Mouse (Mus musculus): ENCODE results near the gene Alpk1. TPM values are rescaled to one million over a fixed set of nuclear protein-coding genes. Genes with fewer than 3 reads are reported as not detected.

Alpk1 gene
- polyA plus RNA-seq, 1 experiment from 2014 or later = 0.85 TPM

DNA sequence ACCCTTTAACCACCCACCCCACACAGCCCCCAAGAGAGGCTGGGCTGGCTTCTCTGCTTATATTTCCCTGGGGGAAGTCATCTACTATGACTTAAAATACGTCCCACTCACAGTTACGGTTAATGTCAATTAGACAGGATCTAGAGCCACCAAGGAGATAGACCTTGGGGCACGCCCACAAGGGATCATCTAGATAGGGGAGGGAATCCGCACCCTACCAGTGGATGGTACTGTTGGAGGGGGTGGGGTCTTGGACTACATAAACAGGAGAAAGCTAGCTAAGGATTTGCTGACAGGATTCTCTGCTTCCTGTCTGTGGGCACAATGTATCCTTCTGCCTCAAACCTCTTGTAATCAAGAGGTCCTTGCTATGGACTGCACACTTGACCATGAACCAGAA is 24.1 kb upstream of the Alpk1 start:
- no peak for ATAC-seq
- no peak for TF ChIP-seq CTCF (IDR thresholded peaks at IDR 0.05; ENCODE audit: low read depth)
- H3K9ac ChIP-seq (ENCODE audit: low read depth, low read length) = no peak overlapping the region
- H3K27me3 ChIP-seq (replicated peaks; ENCODE audit: control insufficient read depth, insufficient read depth, low read length) = no peaks in the 10 kb centered on the region
- 89% methylated on average over 4 of the region's 4 CpGs for WGBS
- H3K36me3 ChIP-seq (ENCODE audit: control insufficient read depth, insufficient read depth) = peaks cover 30% of the 10 kb centered on the region
- no peak overlapping the region for H3K27ac ChIP-seq (ENCODE audit: low read depth, low read length)
- no peak overlapping the region for H3K4me3 ChIP-seq (ENCODE audit: low read depth, low read length)
- no peaks in the 10 kb centered on the region for H3K4me1 ChIP-seq (replicated peaks; ENCODE audit: control insufficient read depth, insufficient read depth, low read length)
- no peaks in the 10 kb centered on the region for H3K9me3 ChIP-seq (ENCODE audit: control insufficient read depth)
- no peak overlapping the region for H3K4me2 ChIP-seq (replicated peaks; ENCODE audit: low read depth)

DNA sequence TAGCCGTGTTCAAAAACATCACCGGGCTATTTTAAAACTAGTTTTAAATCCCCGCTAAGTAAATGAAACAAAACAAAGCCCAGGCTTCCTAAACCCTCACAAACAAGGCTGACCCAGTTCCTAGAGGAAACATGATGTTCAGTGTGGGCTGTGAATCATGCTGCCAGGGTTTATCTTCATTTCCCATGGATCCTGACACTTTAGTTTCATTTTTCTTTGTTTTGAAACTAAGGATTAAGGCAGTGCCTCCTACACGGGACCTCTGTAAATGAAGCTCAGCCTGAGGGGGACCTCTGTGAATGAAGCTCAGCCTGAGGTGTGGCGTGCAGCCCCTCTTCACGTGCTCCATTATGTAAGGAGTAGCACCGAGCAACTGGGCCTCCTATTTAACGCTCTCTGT is 22.5 kb upstream of the Alpk1 start:
- H3K9ac ChIP-seq (ENCODE audit: low read depth, low read length) = no peak overlapping the region
- no peak for TF ChIP-seq CTCF (IDR thresholded peaks at IDR 0.05; ENCODE audit: low read depth)
- H3K9me3 ChIP-seq (ENCODE audit: control insufficient read depth) = no peaks in the 10 kb centered on the region
- peak overlapping the region; percentile 27; the same call in 1 of the 2 replicates for H3K4me2 ChIP-seq (replicated peaks; ENCODE audit: low read depth)
- H3K4me3 ChIP-seq (ENCODE audit: low read depth, low read length) = no peak overlapping the region
- WGBS = 52% methylated on average over 8 of the region's 8 CpGs
- no peaks in the 10 kb centered on the region for H3K27me3 ChIP-seq (replicated peaks; ENCODE audit: control insufficient read depth, insufficient read depth, low read length)
- H3K4me1 ChIP-seq (replicated peaks; ENCODE audit: control insufficient read depth, insufficient read depth, low read length) = no peaks in the 10 kb centered on the region
- H3K27ac ChIP-seq (ENCODE audit: low read depth, low read length) = no peak overlapping the region
- peaks cover 14% of the 10 kb centered on the region for H3K36me3 ChIP-seq (ENCODE audit: control insufficient read depth, insufficient read depth)
- ATAC-seq = no peak

DNA sequence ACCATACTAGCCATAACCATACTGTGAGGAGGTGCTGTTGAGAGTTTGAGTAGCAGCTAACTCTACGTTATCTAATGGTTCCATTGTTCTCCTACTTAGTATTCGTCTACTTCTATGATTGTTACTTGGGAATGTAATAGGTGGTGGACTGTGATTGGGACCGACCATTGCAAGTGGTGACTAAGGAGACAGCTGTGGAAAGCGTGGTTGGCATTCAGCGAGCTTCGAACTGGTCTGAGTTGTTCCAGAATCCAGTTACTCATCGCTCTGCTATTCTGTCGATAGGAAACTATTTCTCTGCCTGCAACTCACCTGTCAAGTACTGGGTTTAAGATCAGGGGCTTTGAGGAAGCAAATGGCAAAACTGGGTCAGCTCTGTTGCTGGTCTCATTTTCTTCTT is 20.8 kb upstream of the Alpk1 start:
- no peak for ATAC-seq
- 90% methylated on average over 8 of the region's 8 CpGs for WGBS
- no peaks in the 10 kb centered on the region for H3K4me1 ChIP-seq (replicated peaks; ENCODE audit: control insufficient read depth, insufficient read depth, low read length)
- TF ChIP-seq CTCF (IDR thresholded peaks at IDR 0.05; ENCODE audit: low read depth) = no peak
- H3K27ac ChIP-seq (ENCODE audit: low read depth, low read length) = no peak overlapping the region
- no peaks in the 10 kb centered on the region for H3K27me3 ChIP-seq (replicated peaks; ENCODE audit: control insufficient read depth, insufficient read depth, low read length)
- no peak overlapping the region for H3K4me2 ChIP-seq (replicated peaks; ENCODE audit: low read depth)
- H3K9me3 ChIP-seq (ENCODE audit: control insufficient read depth) = no peaks in the 10 kb centered on the region
- H3K36me3 ChIP-seq (ENCODE audit: control insufficient read depth, insufficient read depth) = peaks cover 16% of the 10 kb centered on the region; the same call in 1 of the 2 replicates
- no peak overlapping the region for H3K4me3 ChIP-seq (ENCODE audit: low read depth, low read length)
- H3K9ac ChIP-seq (ENCODE audit: low read depth, low read length) = no peak overlapping the region

DNA sequence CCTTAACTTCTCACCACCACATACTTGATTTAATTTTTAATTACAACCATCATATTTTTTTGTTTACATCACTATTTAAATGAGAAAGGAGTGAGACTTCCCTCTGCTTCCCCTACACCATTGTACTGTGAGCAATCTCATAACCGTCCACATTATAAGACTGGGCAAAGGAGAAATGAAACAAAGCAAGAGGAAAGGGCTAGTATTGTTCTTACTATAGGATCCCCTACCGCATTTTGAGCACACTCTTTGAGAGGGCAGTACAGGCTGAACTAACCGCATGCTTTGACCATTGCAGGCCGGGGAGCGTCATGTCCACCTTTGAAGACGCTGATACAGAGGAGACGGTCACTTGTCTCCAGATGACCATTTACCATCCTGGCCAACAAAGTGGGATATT is 15.9 kb upstream of the Alpk1 start:
- TF ChIP-seq CTCF (IDR thresholded peaks at IDR 0.05; ENCODE audit: low read depth) = no peak
- peaks cover 18% of the 10 kb centered on the region; the same call in 1 of the 2 replicates for H3K36me3 ChIP-seq (ENCODE audit: control insufficient read depth, insufficient read depth)
- ATAC-seq = no peak
- WGBS = 88% methylated on average over 7 of the region's 7 CpGs
- no peaks in the 10 kb centered on the region for H3K9me3 ChIP-seq (ENCODE audit: control insufficient read depth)
- H3K4me2 ChIP-seq (replicated peaks; ENCODE audit: low read depth) = no peak overlapping the region
- 0 out of 2 replicates have a peak, but pooled peaks cover 2% of the 10 kb centered on the region for H3K4me1 ChIP-seq (replicated peaks; ENCODE audit: control insufficient read depth, insufficient read depth, low read length)
- no peak overlapping the region for H3K27ac ChIP-seq (ENCODE audit: low read depth, low read length)
- no peaks in the 10 kb centered on the region for H3K27me3 ChIP-seq (replicated peaks; ENCODE audit: control insufficient read depth, insufficient read depth, low read length)
- no peak overlapping the region for H3K4me3 ChIP-seq (ENCODE audit: low read depth, low read length)
- no peak overlapping the region for H3K9ac ChIP-seq (ENCODE audit: low read depth, low read length)

DNA sequence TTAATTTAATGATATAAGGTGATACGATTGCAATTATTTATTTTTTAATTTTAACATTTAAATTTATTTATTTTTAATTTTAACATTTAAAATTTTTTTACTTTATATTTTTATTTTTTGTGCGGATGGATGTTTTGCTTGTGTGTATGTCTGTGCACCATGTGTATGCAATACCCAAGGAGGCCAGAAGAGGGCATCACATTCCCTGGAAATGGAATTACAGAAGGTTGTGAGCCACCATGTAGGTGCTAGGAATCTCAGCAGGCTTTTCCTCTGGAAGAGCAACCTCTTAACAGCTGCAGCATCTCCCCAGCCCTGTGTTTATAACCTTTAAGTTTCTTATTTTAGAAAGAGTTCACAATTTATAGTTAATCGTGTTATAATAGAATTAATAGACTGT is 15.4 kb upstream of the Alpk1 start:
- WGBS = 95% methylated on average over 3 of the region's 3 CpGs
- TF ChIP-seq CTCF (IDR thresholded peaks at IDR 0.05; ENCODE audit: low read depth) = peak; percentile 53
- Histone ChIP-seq H3K27ac (ENCODE audit: low read depth, low read length) (no peak overlapping the region), H3K27me3 (replicated peaks; ENCODE audit: control insufficient read depth, insufficient read depth, low read length) (no peaks in the 10 kb centered on the region), H3K36me3 (ENCODE audit: control insufficient read depth, insufficient read depth) (peaks cover 18% of the 10 kb centered on the region; the same call in 1 of the 2 replicates), H3K4me2 (replicated peaks; ENCODE audit: low read depth) (no peak overlapping the region), H3K9ac (ENCODE audit: low read depth, low read length) (no peak overlapping the region), H3K4me1 (replicated peaks; ENCODE audit: control insufficient read depth, insufficient read depth, low read length) (0 out of 2 replicates have a peak, but pooled peaks cover 2% of the 10 kb centered on the region), H3K4me3 (ENCODE audit: low read depth, low read length) (no peak overlapping the region), H3K9me3 (ENCODE audit: control insufficient read depth) (no peaks in the 10 kb centered on the region)
- no peak for ATAC-seq

DNA sequence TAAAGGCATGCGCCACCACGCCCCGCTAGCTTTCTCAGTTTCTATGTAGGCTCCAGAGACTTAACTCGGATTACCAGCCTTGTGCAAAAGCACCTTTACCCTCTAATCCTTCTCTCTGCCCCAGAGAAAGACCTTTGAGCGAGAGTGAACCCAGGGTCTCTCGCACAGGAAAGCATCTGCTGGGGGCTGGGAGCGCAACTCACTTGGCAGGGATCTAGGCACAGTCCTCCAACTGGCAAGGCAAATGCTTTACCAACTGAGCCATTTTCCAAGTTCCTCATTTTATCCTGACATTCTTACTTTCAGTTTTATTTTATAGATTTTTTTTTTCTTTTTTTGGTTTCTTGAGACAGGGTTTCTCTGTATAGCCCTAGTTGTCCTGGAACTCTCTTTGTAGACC is 12.7 kb upstream of the Alpk1 start:
- ATAC-seq = no peak
- Histone ChIP-seq H3K27me3 (replicated peaks; ENCODE audit: control insufficient read depth, insufficient read depth, low read length) (no peaks in the 10 kb centered on the region), H3K9me3 (ENCODE audit: control insufficient read depth) (no peaks in the 10 kb centered on the region), H3K4me3 (ENCODE audit: low read depth, low read length) (no peak overlapping the region), H3K27ac (ENCODE audit: low read depth, low read length) (no peak overlapping the region), H3K4me1 (replicated peaks; ENCODE audit: control insufficient read depth, insufficient read depth, low read length) (0 out of 2 replicates have a peak, but pooled peaks cover 2% of the 10 kb centered on the region), H3K4me2 (replicated peaks; ENCODE audit: low read depth) (peak overlapping the region; percentile 94; the same call in 1 of the 2 replicates), H3K9ac (ENCODE audit: low read depth, low read length) (no peak overlapping the region), H3K36me3 (ENCODE audit: control insufficient read depth, insufficient read depth) (peaks cover 18% of the 10 kb centered on the region; the same call in 1 of the 2 replicates)
- TF ChIP-seq CTCF (IDR thresholded peaks at IDR 0.05; ENCODE audit: low read depth) = no peak
- WGBS = 80% methylated on average over 7 of the region's 7 CpGs

Measured in intestine, postnatal 0 days (tissue).